Mouse (Mus musculus): Measurements from ENCODE around the gene Mtmr12. TPM values are rescaled to one million over a fixed set of nuclear protein-coding genes. Genes with fewer than 3 reads are reported as not detected.
A peak's percentile ranks its signal among the peaks of the same experiment; 100 is the strongest.

Mtmr12 gene
- polyA plus RNA-seq, 1 experiment, result 12.1 TPM

GRCm38 (mm10) chr15:12205902-12206645, 1.2 kb downstream of the Mtmr12 start:
- WGBS, result 8% methylated on average over 14 of the region's 14 CpGs
- Histone ChIP-seq H3K4me1 (ENCODE audit: control insufficient read depth, insufficient read depth, low read length) (peaks cover 3% of the 10 kb centered on the region; the same call in 1 of the 2 replicates), H3K27ac (ENCODE audit: control insufficient read depth, insufficient read depth, low read depth, low read length, poor library complexity) (no peak overlapping the region), H3K4me3 (replicated peaks; ENCODE audit: control insufficient read depth, low read depth, low read length) (peak overlapping the region; percentile 70)
- TF ChIP-seq CTCF (IDR thresholded peaks at IDR 0.05; ENCODE audit: control insufficient read depth, insufficient read depth, low read length) (no peak), POLR2A (IDR thresholded peaks at IDR 0.05; ENCODE audit: borderline replicate concordance, control insufficient read depth, low read depth, low read length) (no peak)

GRCm38 (mm10) chr15:12206646-12207222, 1.9 kb downstream of the Mtmr12 start:
- H3K4me3 ChIP-seq (replicated peaks; ENCODE audit: control insufficient read depth, low read depth, low read length), result no peak overlapping the region
- H3K27ac ChIP-seq (ENCODE audit: control insufficient read depth, insufficient read depth, low read depth, low read length, poor library complexity), result no peak overlapping the region
- TF ChIP-seq POLR2A (IDR thresholded peaks at IDR 0.05; ENCODE audit: borderline replicate concordance, control insufficient read depth, low read depth, low read length), result no peak
- no peak for TF ChIP-seq CTCF (IDR thresholded peaks at IDR 0.05; ENCODE audit: control insufficient read depth, insufficient read depth, low read length)
- WGBS, result 61% methylated on average over 7 of the region's 7 CpGs
- peaks cover 6% of the 10 kb centered on the region for H3K4me1 ChIP-seq (ENCODE audit: control insufficient read depth, insufficient read depth, low read length)

DNA sequence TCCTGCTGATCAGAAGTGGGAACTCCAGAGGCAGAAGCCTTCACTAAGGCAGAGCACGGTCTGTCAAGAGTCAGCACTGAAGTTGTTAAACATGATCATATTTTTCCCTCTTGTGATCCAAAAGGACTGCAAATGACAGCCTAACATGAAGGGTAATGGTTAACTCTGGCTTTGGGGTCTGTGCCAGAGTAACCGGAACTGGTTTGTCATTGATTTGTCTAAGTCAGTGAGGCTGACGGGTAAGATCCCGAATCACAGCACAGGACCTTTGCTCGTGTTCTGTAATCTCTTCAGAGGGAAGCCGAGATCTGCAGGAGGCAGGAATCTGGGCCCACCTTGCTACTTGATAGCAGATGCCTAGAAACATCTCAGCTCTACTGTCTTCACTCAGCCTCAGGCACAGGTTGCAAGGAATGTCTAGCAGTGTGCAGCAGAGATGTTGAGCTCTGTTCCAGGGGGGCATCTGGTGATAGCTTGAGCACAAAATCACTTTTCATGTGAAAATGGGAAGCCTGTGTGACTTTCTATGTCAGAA, 2.8 kb downstream of the Mtmr12 start:
- WGBS, result 87% methylated on average over 6 of the region's 6 CpGs
- no peak overlapping the region for H3K4me3 ChIP-seq (replicated peaks; ENCODE audit: control insufficient read depth, low read depth, low read length)
- TF ChIP-seq CTCF (IDR thresholded peaks at IDR 0.05; ENCODE audit: control insufficient read depth, insufficient read depth, low read length) (no peak), POLR2A (IDR thresholded peaks at IDR 0.05; ENCODE audit: borderline replicate concordance, control insufficient read depth, low read depth, low read length) (no peak)
- H3K4me1 ChIP-seq (ENCODE audit: control insufficient read depth, insufficient read depth, low read length), result peaks cover 7% of the 10 kb centered on the region
- H3K27ac ChIP-seq (ENCODE audit: control insufficient read depth, insufficient read depth, low read depth, low read length, poor library complexity), result no peak overlapping the region

- peaks cover 8% of the 10 kb centered on the region for H3K4me1 ChIP-seq (ENCODE audit: control insufficient read depth, insufficient read depth, low read length)
- 19% methylated on average over 8 of the region's 8 CpGs for WGBS
- H3K4me3 ChIP-seq (replicated peaks; ENCODE audit: control insufficient read depth, low read depth, low read length), result no peak overlapping the region
- H3K27ac ChIP-seq (ENCODE audit: control insufficient read depth, insufficient read depth, low read depth, low read length, poor library complexity), result no peak overlapping the region
- TF ChIP-seq POLR2A (IDR thresholded peaks at IDR 0.05; ENCODE audit: borderline replicate concordance, control insufficient read depth, low read depth, low read length) (no peak), CTCF (IDR thresholded peaks at IDR 0.05; ENCODE audit: control insufficient read depth, insufficient read depth, low read length) (no peak)
Observed at GRCm38 (mm10) chr15:12211577-12211976, 6.7 kb downstream of the Mtmr12 start.

DNA sequence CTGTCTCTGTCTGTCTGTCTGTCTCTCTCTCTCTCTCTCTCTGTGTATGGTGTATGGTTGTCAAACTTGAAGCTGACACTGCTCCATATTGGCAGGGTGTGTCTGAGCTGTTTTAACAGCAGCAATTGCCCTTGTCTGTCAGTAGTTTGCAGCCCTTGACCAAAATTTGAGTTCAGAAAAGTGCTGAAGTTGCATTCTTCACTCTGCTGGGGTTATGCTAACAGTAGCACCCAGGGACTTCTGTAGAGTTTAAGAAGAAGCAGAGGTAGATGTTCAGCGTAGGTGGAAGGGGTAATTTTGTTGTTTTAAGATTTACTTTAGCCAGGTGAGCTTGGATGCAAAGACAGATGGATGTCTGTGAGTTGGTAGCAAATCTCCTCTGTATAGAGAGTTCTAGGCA, 7.4 kb downstream of the Mtmr12 start:
- Histone ChIP-seq H3K27ac (ENCODE audit: control insufficient read depth, insufficient read depth, low read depth, low read length, poor library complexity) (no peak overlapping the region), H3K4me3 (replicated peaks; ENCODE audit: control insufficient read depth, low read depth, low read length) (no peak overlapping the region), H3K4me1 (ENCODE audit: control insufficient read depth, insufficient read depth, low read length) (peaks cover 8% of the 10 kb centered on the region)
- WGBS, result 96% methylated on average over 1 of the region's 1 CpGs
- no peak for TF ChIP-seq POLR2A (IDR thresholded peaks at IDR 0.05; ENCODE audit: borderline replicate concordance, control insufficient read depth, low read depth, low read length)
- TF ChIP-seq CTCF (IDR thresholded peaks at IDR 0.05; ENCODE audit: control insufficient read depth, insufficient read depth, low read length), result no peak

DNA sequence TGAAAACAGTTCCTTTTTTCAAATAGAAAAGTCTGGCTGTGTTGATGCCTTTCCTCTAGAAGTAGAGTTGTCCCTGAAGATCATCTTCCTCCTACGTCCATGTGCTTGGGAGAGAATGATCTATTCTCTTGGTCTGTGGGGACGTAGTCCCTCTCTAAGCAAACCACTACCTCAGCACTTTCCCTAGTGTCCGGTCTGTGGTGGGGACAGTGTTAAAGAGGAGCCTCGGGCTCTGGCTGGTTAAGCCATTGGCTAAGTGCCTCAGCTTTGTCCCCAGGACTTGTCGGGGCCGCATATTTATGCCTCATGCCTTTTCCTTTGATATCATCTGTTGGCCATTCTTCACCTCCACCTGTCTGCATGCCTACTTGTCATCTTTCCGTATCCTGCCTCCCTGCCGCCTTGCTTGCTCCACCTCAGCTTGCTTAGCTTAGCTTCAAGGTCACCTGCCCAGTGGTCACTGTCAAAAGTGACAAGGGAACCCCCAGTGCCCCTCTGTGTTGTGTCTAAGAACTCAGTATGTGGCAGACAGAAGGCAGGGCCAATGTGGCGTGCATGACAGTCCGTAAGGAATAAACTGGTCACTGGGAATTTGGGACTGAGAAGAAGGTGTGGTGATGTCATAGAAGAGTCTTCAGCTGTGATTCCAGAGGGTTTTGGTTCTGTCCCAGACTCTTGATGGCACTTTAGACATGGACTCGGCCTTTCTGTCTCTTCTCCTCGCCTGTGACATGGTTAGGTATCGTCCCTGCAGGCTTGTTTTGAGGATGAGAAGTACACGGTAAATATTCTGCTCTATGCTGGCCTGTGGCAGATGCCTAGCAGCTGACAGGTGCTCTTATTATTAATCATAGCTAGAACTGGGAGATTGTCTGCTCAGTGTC, 9.9 kb downstream of the Mtmr12 start:
- Histone ChIP-seq H3K4me1 (ENCODE audit: control insufficient read depth, insufficient read depth, low read length) (peaks cover 8% of the 10 kb centered on the region), H3K4me3 (replicated peaks; ENCODE audit: control insufficient read depth, low read depth, low read length) (no peak overlapping the region), H3K27ac (ENCODE audit: control insufficient read depth, insufficient read depth, low read depth, low read length, poor library complexity) (no peak overlapping the region)
- TF ChIP-seq POLR2A (IDR thresholded peaks at IDR 0.05; ENCODE audit: borderline replicate concordance, control insufficient read depth, low read depth, low read length) (no peak), CTCF (IDR thresholded peaks at IDR 0.05; ENCODE audit: control insufficient read depth, insufficient read depth, low read length) (no peak)
- WGBS, result 76% methylated on average over 14 of the region's 14 CpGs

GRCm38 (mm10) chr15:12215415-12215718, 10.5 kb downstream of the Mtmr12 start:
- WGBS, result 88% methylated on average over 5 of the region's 5 CpGs
- TF ChIP-seq CTCF (IDR thresholded peaks at IDR 0.05; ENCODE audit: control insufficient read depth, insufficient read depth, low read length), result no peak
- no peak for TF ChIP-seq POLR2A (IDR thresholded peaks at IDR 0.05; ENCODE audit: borderline replicate concordance, control insufficient read depth, low read depth, low read length)
- peaks cover 8% of the 10 kb centered on the region for H3K4me1 ChIP-seq (ENCODE audit: control insufficient read depth, insufficient read depth, low read length)

GRCm38 (mm10) chr15:12216119-12216518, 11.3 kb downstream of the Mtmr12 start:
- no peak overlapping the region for H3K27ac ChIP-seq (ENCODE audit: control insufficient read depth, insufficient read depth, low read depth, low read length, poor library complexity)
- 87% methylated on average over 8 of the region's 8 CpGs for WGBS
- TF ChIP-seq CTCF (IDR thresholded peaks at IDR 0.05; ENCODE audit: control insufficient read depth, insufficient read depth, low read length) (no peak), POLR2A (IDR thresholded peaks at IDR 0.05; ENCODE audit: borderline replicate concordance, control insufficient read depth, low read depth, low read length) (no peak)
- peaks cover 8% of the 10 kb centered on the region for H3K4me1 ChIP-seq (ENCODE audit: control insufficient read depth, insufficient read depth, low read length)
- no peak overlapping the region for H3K4me3 ChIP-seq (replicated peaks; ENCODE audit: control insufficient read depth, low read depth, low read length)

More at GRCm38 (mm10) chr15:12215415-12215718, 10.5 kb downstream of the Mtmr12 start:
- Histone ChIP-seq H3K4me3 (replicated peaks; ENCODE audit: control insufficient read depth, low read depth, low read length) (no peak overlapping the region), H3K27ac (ENCODE audit: control insufficient read depth, insufficient read depth, low read depth, low read length, poor library complexity) (no peak overlapping the region)

Data from bone marrow, adult 2 months (tissue).